Mouse (Mus musculus) liver, adult 2 months (tissue): Measurements from ENCODE around the gene Als2. TPM values are rescaled to one million over a fixed set of nuclear protein-coding genes. Genes with fewer than 3 reads are reported as not detected.

ENCODE experiments used
- DNase-seq: peaks from one replicate; pipeline ENCODE4 v3.0.0-alpha.2; 2011; ENCODE audit warnings: low read depth, low spot score; ENCODE audit errors: extremely low read depth
- H3K27ac ChIP-seq: fragments of 200-500 bp; replicated peaks from 2 replicates; pipeline ENCODE4 v1.5.1; 2012; ENCODE audit warnings: low read depth, mild to moderate bottlenecking, control low read depth, inconsistent platforms, low read length; ENCODE audit not compliant: insufficient read depth
- H3K27me3 ChIP-seq: fragments of 200-500 bp; 2 replicates; pipeline ENCODE4 v1.6.1; 2012; ENCODE audit warnings: mild to moderate bottlenecking, moderate library complexity, low read length, inconsistent platforms; ENCODE audit not compliant: control insufficient read depth, insufficient read depth
- H3K36me3 ChIP-seq: fragments of 200-500 bp; 2 replicates; pipeline ENCODE4 v1.6.1; 2012; ENCODE audit warnings: low read length, inconsistent platforms; ENCODE audit not compliant: control insufficient read depth, insufficient read depth
- H3K4me1 ChIP-seq: fragments of 200-500 bp; 2 replicates; pipeline ENCODE4 v1.6.1; 2011; ENCODE audit warnings: low read length; ENCODE audit not compliant: control insufficient read depth, insufficient read depth
- H3K4me3 ChIP-seq: fragments of 200-500 bp; 2 replicates; pipeline ENCODE4 v1.5.1; 2011; ENCODE audit warnings: low read depth, mild to moderate bottlenecking, control low read depth, low read length, moderate library complexity; ENCODE audit not compliant: insufficient read depth
- H3K79me2 ChIP-seq: fragments of 200-500 bp; 2 replicates; pipeline ENCODE4 v1.6.1; 2012; ENCODE audit warnings: inconsistent platforms, mild to moderate bottlenecking, low read length, moderate library complexity; ENCODE audit not compliant: control insufficient read depth, insufficient read depth
- H3K9ac ChIP-seq: fragments of 200-500 bp; 2 replicates; pipeline ENCODE4 v1.6.1; 2012; ENCODE audit warnings: low read depth, mild to moderate bottlenecking, control low read depth, inconsistent platforms, low read length
- CTCF ChIP-seq: fragments of 200-500 bp; IDR thresholded peaks from 2 replicates; pipeline ENCODE4 v1.5.1; 2011; ENCODE audit warnings: low read depth, low read length, control low read depth
- POLR2A ChIP-seq: fragments of 200-500 bp; IDR thresholded peaks from 2 replicates; pipeline ENCODE4 v1.6.1; 2011; ENCODE audit warnings: low read length, control low read depth; ENCODE audit not compliant: insufficient read depth; ENCODE audit errors: extremely low read depth
- WGBS: fragments of 180-500 bp; shearing (Covaris S2); methylation state at CpG from one replicate; pipeline ENCODE4 v1.1.7; 2018; 5-methylcytosine and 5-hydroxymethylcytosine counted together
- polyA plus RNA-seq: library from polyadenylated mRNA; depleted of rRNA; stranded (reverse); fragments of >200 nt; gene quantifications from 2 replicates; pipeline ENCODE4 v1.2.3, GENCODE M21; 2012; rRNA removed
- total RNA-seq: library from RNA; depleted of rRNA; stranded (reverse); fragments of >200 nt; gene quantifications from 2 replicates; pipeline ENCODE4 v1.2.3, GENCODE M21; 2014; rRNA removed

Gene Als2
- total and polyA plus RNA-seq, 2 experiments: 20.2 to 34.2 TPM

- peak; percentile 62 for DNase-seq
- no peaks in the 10 kb centered on the region for H3K4me1 ChIP-seq
- peak within 1 kb of the TSS; percentile 99 for H3K4me3 ChIP-seq
- no peaks in the 10 kb centered on the region for H3K27me3 ChIP-seq
- H3K9ac ChIP-seq: peak within 1 kb of the TSS; percentile 84
- under 1% methylated on average over 74 of the region's 74 CpGs for WGBS
- no peak within 1 kb of the TSS for H3K27ac ChIP-seq
- H3K36me3 ChIP-seq: peaks cover 5% of the 10 kb centered on the region; the same call in 1 of the 2 replicates
- no peak for TF ChIP-seq POLR2A
- TF ChIP-seq CTCF: 0 out of 2 replicates have a peak, but pooled peaks have one; percentile 20
- no peaks in the 10 kb centered on the region for H3K79me2 ChIP-seq
Measured at GRCm38 (mm10) chr1:59119720-59120457, 117.1 kb downstream of the Als2 start, which contains the start of gene Tmem237. Tmem237 (minus strand) TSS chr1:59120408.

Other genes with a start within 250 kb of the Als2 start
- under 0.01 TPM in 1 of 2 replicates, not detected in the other for gene C2cd6, start 142.3 kb downstream of the Als2 start, total RNA-seq
- gene C2cd6, start 142.3 kb downstream of the Als2 start, polyA plus RNA-seq: not detected in 2 replicates
- 4.5 and 5.2 TPM in 2 replicates for gene Tmem237, start 116.8 kb downstream of the Als2 start, total RNA-seq
- gene Tmem237, start 116.8 kb downstream of the Als2 start, polyA plus RNA-seq: 1.1 and 1.8 TPM in 2 replicates
- gene Mpp4, start 73.8 kb downstream of the Als2 start, total RNA-seq: 2.3 and 4.0 TPM in 2 replicates
- 5.5 and 7.6 TPM in 2 replicates for gene Mpp4, start 73.8 kb downstream of the Als2 start, polyA plus RNA-seq
- gene Cdk15, start 19.7 kb upstream of the Als2 start, total RNA-seq: not detected in 2 replicates
- not detected in 2 replicates for gene Cdk15, start 19.7 kb upstream of the Als2 start, polyA plus RNA-seq
- 4.5 and 5.6 TPM in 2 replicates for gene Fzd7, start 245.2 kb upstream of the Als2 start, total RNA-seq
- gene Fzd7, start 245.2 kb upstream of the Als2 start, polyA plus RNA-seq: 11.7 and 12.8 TPM in 2 replicates